11 mouse cellular contexts compared by ENCODE assay signal in the genomic region with DNA sequence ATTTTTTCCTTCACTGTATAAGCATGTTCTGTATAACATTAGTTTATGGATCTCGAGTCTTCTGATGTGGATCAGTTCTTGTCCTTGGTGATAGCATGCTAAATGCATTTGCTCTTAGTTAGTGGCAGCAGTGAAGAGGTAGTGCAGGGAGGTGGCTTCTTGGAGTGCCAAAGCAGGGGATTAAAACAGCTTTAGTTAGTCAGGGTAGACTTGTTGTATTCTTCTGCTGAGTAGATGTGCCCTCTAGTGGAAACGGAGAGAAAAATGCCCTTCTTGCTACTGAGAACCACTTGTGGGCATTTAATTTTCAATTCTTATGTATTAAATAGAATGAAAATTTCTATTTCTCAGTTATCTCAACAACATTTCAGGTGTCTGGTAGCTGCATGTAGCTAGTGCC. TPM values are rescaled to one million over a fixed set of nuclear protein-coding genes. Genes with fewer than 3 reads are reported as not detected.
DNase-seq lines count a peak whose midpoint lies in the region; ATAC-seq and TF ChIP-seq lines count a peak whose summit lies in the region.
"Had no signal": no experiment of that assay in that cellular context is flagged by ENCODE, and none has a peak within 500 bp of the region (broad histone marks: within the 10 kb centered on the region; RNA-seq: fewer than 3 reads in every experiment).

No protein-coding gene starts in this region.

- intact Hi-C loops in left cerebral cortex, postnatal 25 days (cut with DNase I): loop anchor here (5.0 kb wide), 2 partner anchors 90 to 145 kb away; no protein-coding TSS in a partner anchor

- H3K27ac ChIP-seq in forebrain, postnatal 0 days (ENCODE audit: low read depth, low read length): no peak overlapping the region
- no peak overlapping the region for H3K27ac ChIP-seq in forebrain, embryonic 12.5 days
- H3K27ac ChIP-seq: heart, embryonic 15.5 days had no signal

- no peak overlapping the region for H3K4me3 ChIP-seq in forebrain, postnatal 0 days (ENCODE audit: low read depth, low read length)
- H3K4me3 ChIP-seq in forebrain, embryonic 12.5 days (replicated peaks): no peak overlapping the region
- H3K4me3 ChIP-seq in G1E (ENCODE audit: low read depth, low read length): no peak overlapping the region
- H3K4me3 ChIP-seq: heart, embryonic 15.5 days; megakaryocyte, embryonic 14.5 days had no signal

- no peaks in the 10 kb centered on the region for H3K27me3 ChIP-seq in forebrain, postnatal 0 days (ENCODE audit: insufficient read depth, low read length)
- no peaks in the 10 kb centered on the region for H3K27me3 ChIP-seq in forebrain, embryonic 12.5 days
- peaks cover 2% of the 10 kb centered on the region; the same call in 1 of the 2 replicates for H3K27me3 ChIP-seq in G1E (ENCODE audit: insufficient read depth, low read length)
- H3K27me3 ChIP-seq: heart, embryonic 15.5 days; megakaryocyte, embryonic 14.5 days had no signal

- H3K36me3 ChIP-seq in forebrain, postnatal 0 days (ENCODE audit: insufficient read depth): no peaks in the 10 kb centered on the region
- no peaks in the 10 kb centered on the region for H3K36me3 ChIP-seq in forebrain, embryonic 12.5 days (replicated peaks)
- H3K36me3 ChIP-seq in G1E (replicated peaks): no peaks in the 10 kb centered on the region
- H3K36me3 ChIP-seq: heart, embryonic 15.5 days had no signal

- no peak for ATAC-seq in forebrain, postnatal 0 days
- no peak for ATAC-seq in forebrain, embryonic 12.5 days (ENCODE audit: low FRiP score)
- ATAC-seq in G1E (ENCODE audit: extremely low read depth, insufficient number of reproducible peaks, low FRiP score, poor library complexity, severe bottlenecking): no peak

- no peak overlapping the region for H3K9ac ChIP-seq in forebrain, postnatal 0 days
- no peak overlapping the region for H3K9ac ChIP-seq in forebrain, embryonic 12.5 days
- H3K9ac ChIP-seq: heart, embryonic 15.5 days had no signal

- DNase-seq in forebrain, postnatal 0 days: peak; percentile 17
- peak; percentile 11 to 33 for DNase-seq in left cerebral cortex, postnatal 25 days (ENCODE audit: low spot score in 2 of 2)
- no peak for DNase-seq in left cerebral cortex, adult 11 months (ENCODE audit: low spot score)
- no peak for DNase-seq in G1E (ENCODE audit: low spot score)
- peak; percentile 9 for DNase-seq in lung, postnatal 36 days
- DNase-seq in gastrocnemius, postnatal 10 days: no peak
- DNase-seq in cerebellum, adult 11 months: no peak
- DNase-seq: adrenal gland, adult 2 months had no signal

- 26% methylated on average over 2 of the region's 2 CpGs for WGBS in forebrain, postnatal 0 days
- 25% methylated on average over 2 of the region's 2 CpGs for WGBS in forebrain, embryonic 12.5 days

- no peaks in the 10 kb centered on the region for H3K4me1 ChIP-seq in forebrain, postnatal 0 days (ENCODE audit: insufficient read depth)
- no peaks in the 10 kb centered on the region for H3K4me1 ChIP-seq in forebrain, embryonic 12.5 days
- H3K4me1 ChIP-seq in G1E (ENCODE audit: insufficient read depth, low read depth, low read length): no peaks in the 10 kb centered on the region
- H3K4me1 ChIP-seq: heart, embryonic 15.5 days had no signal

- TF ChIP-seq CTCF in forebrain, postnatal 0 days (IDR thresholded peaks at IDR 0.05; ENCODE audit: low read depth): peak; percentile 65
- TF ChIP-seq CTCF in G1E (IDR thresholded peaks at IDR 0.05; ENCODE audit: low read depth, low read length): 0 out of 2 replicates have a peak, but pooled peaks have one; percentile 15

- H3K9me3 ChIP-seq in forebrain, postnatal 0 days (ENCODE audit: low read length): no peaks in the 10 kb centered on the region
- H3K9me3 ChIP-seq in forebrain, embryonic 12.5 days: no peaks in the 10 kb centered on the region
- no peaks in the 10 kb centered on the region for H3K9me3 ChIP-seq in G1E (replicated peaks)
- H3K9me3 ChIP-seq: heart, embryonic 15.5 days; megakaryocyte, embryonic 14.5 days had no signal

- H3K4me2 ChIP-seq in forebrain, postnatal 0 days (ENCODE audit: low read depth): no peak overlapping the region
- H3K4me2 ChIP-seq in forebrain, embryonic 12.5 days: no peak overlapping the region
- H3K4me2 ChIP-seq: heart, embryonic 15.5 days had no signal

RNA-seq across cellular contexts. Expression of gene Calca, which starts 36.5 kb away (rescaled TPM):
- 4.7 and 8.0 TPM in 2 replicates for total RNA-seq in forebrain, postnatal 0 days (2014; rRNA removed)
- polyA plus RNA-seq in forebrain, postnatal 0 days (2015; fragmentation: Nextera tagmentation; extraction: Ambion mirVana): 3.0 and 4.0 TPM in 2 replicates
- polyA plus RNA-seq in forebrain, embryonic 12.5 days (2016; fragmentation: Nextera tagmentation; extraction: Ambion mirVana): 14.8 and 16.7 TPM in 2 replicates
- 1 to 10 TPM in 1 of 2 experiments, under 1 TPM in 1; 0.69 to 1.1 TPM for total RNA-seq in left cerebral cortex, postnatal 25 days (2021)
- total RNA-seq in G1E (2014; fragmentation: Nextera tagmentation) (5.4 TPM in 1 of 2 replicates, not detected in the other), G1E (2017) (1.7 and 2.1 TPM in 2 replicates)
- polyA plus RNA-seq in G1E (2012): 0.47 TPM in 1 of 2 replicates, not detected in the other
- not detected for total RNA-seq in gastrocnemius, postnatal 10 days (2021)

RNA-seq across cellular contexts. Expression of gene Calcb, which starts 45.7 kb away (rescaled TPM):
- not detected in 2 replicates for total RNA-seq in forebrain, postnatal 0 days (2014; rRNA removed)
- not detected in 2 replicates for polyA plus RNA-seq in forebrain, postnatal 0 days (2015; fragmentation: Nextera tagmentation; extraction: Ambion mirVana)
- polyA plus RNA-seq in forebrain, embryonic 12.5 days (2016; fragmentation: Nextera tagmentation; extraction: Ambion mirVana): 0.35 and 0.40 TPM in 2 replicates
- not detected for total RNA-seq in left cerebral cortex, postnatal 25 days (2021)
- not detected in 2 replicates for total RNA-seq in G1E (2014; fragmentation: Nextera tagmentation)
- not detected in 2 replicates for total RNA-seq in G1E (2017)
- polyA plus RNA-seq in G1E (2012): not detected in 2 replicates
- total RNA-seq in gastrocnemius, postnatal 10 days (2021): not detected
- total RNA-seq: adrenal gland, adult 2 months had no signal
- polyA plus RNA-seq: adrenal gland, adult 2 months had no signal

Comparison
In these comparisons a context has a peak if more than half of its experiments do, and no peak if none do; other contexts are left out.
1. DNase-seq: peak in forebrain, postnatal 0 days (single experiment), left cerebral cortex, postnatal 25 days (2 of 2) and lung, postnatal 36 days (single experiment); none in left cerebral cortex, adult 11 months (single experiment), G1E (single experiment), gastrocnemius, postnatal 10 days (single experiment) and cerebellum, adult 11 months (single experiment).